Mouse (Mus musculus): ENCODE results near the gene Gm11555. TPM values are rescaled to one million over a fixed set of nuclear protein-coding genes. Genes with fewer than 3 reads are reported as not detected.
A peak's percentile ranks its signal among the peaks of the same experiment; 100 is the strongest.
"Not testable (repeated sequence)": the region's sequence is repeated elsewhere in the genome, so short reads cannot be mapped to it uniquely, and the experiment has no call there.

The Gm11555 gene
- total RNA-seq, 1 experiment = not detected

DNA sequence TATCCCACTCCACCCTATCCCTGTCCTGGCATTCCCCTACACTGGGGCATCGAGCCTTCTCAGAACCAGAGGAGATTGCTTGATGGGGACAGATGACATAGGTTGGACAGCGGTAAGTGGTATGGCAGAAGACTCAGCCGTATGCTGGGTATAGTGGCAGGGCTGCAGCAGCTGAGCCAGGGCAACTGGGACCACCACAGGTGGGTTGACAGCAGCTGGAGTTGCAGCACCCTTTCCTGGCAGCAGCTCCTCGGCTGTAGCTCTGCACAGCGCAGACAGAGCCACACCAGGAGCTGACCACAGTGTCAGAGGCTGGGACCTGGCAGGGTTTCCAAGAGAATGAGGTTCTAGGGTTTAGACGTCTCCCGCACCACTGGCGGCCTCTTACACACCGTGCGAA, 12.8 kb upstream of the Gm11555 start:
- DNase-seq (ENCODE audit: low read depth, low spot score) = no peak
- no peak overlapping the region for H3K27ac ChIP-seq (ENCODE audit: insufficient read depth, low read depth, low read length, poor library complexity, severe bottlenecking)
- in situ Hi-C loops (cut with MboI; ENCODE audit: low sequenced_read_pairs in 2 of 2, unreplicated experiment in 2 of 2) = no loop called here
- no peaks in the 10 kb centered on the region for H3K36me3 ChIP-seq (ENCODE audit: control insufficient read depth, insufficient read depth, low read length, poor library complexity, severe bottlenecking)
- no peak overlapping the region for H3K4me3 ChIP-seq (ENCODE audit: insufficient read depth in 1 of 2, low read depth in 1 of 2, low read length in 2 of 2, poor library complexity in 1 of 2, severe bottlenecking in 1 of 2)
- H3K9me3 ChIP-seq (ENCODE audit: control insufficient read depth, insufficient read depth, low read depth, low read length) = no peaks in the 10 kb centered on the region
- H3K4me1 ChIP-seq (ENCODE audit: control insufficient read depth in 2 of 2, insufficient read depth in 2 of 2, low read length in 2 of 2, poor library complexity in 1 of 2) = peaks cover 0 to 4% of the 10 kb centered on the region in 2 experiments; a peak in 2 of 4 replicates
- TF ChIP-seq HCFC1 (IDR thresholded peaks at IDR 0.05; ENCODE audit: borderline replicate concordance, insufficient read depth, low read length) (no peak), CHD2 (IDR thresholded peaks at IDR 0.05; ENCODE audit: low read depth, low read length) (no peak), ZNF384 (IDR thresholded peaks at IDR 0.05; ENCODE audit: low read depth, low read length) (no peak), ZC3H11A (IDR thresholded peaks at IDR 0.05; ENCODE audit: borderline replicate concordance, low read depth, low read length) (no peak), MAFK (IDR thresholded peaks at IDR 0.05; ENCODE audit: insufficient read depth, low read depth, low read length) (no peak)
- H3K9ac ChIP-seq (ENCODE audit: insufficient read depth, low read depth, low read length, poor library complexity, severe bottlenecking) = no peak overlapping the region

DNA sequence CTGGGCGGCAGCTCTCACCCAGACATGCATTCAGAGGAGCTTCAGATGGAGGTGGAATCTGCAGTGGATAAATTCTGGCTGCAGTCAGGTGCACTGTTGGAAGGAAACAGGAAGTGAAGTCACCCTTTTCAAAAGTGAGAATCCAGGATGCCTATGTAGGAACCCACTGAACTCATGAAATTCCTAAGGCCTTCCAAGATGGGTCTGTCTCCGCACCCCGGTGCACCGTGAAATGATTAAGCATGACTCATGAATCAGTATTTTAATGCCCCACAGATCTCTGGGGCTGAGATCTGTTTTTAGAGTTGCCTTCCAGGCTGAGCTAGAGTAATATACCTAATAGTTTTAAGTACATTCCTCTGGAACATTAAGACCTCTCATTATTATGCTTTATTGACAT, 9.2 kb upstream of the Gm11555 start:
- no peak for TF ChIP-seq HCFC1 (IDR thresholded peaks at IDR 0.05; ENCODE audit: borderline replicate concordance, insufficient read depth, low read length)
- Histone ChIP-seq H3K9ac (ENCODE audit: insufficient read depth, low read depth, low read length, poor library complexity, severe bottlenecking) (no peak overlapping the region), H3K9me3 (ENCODE audit: control insufficient read depth, insufficient read depth, low read depth, low read length) (no peaks in the 10 kb centered on the region), H3K36me3 (ENCODE audit: control insufficient read depth, insufficient read depth, low read length, poor library complexity, severe bottlenecking) (no peaks in the 10 kb centered on the region), H3K27ac (ENCODE audit: insufficient read depth, low read depth, low read length, poor library complexity, severe bottlenecking) (no peak overlapping the region), H3K4me3 (ENCODE audit: insufficient read depth in 1 of 2, low read depth in 1 of 2, low read length in 2 of 2, poor library complexity in 1 of 2, severe bottlenecking in 1 of 2) (no peak overlapping the region), H3K4me1 (ENCODE audit: control insufficient read depth in 2 of 2, insufficient read depth in 2 of 2, low read length in 2 of 2, poor library complexity in 1 of 2) (peaks cover 0 to 11% of the 10 kb centered on the region in 2 experiments; a peak in 2 of 4 replicates)
- in situ Hi-C loops (cut with MboI; ENCODE audit: low sequenced_read_pairs in 2 of 2, unreplicated experiment in 2 of 2) = no loop called here
- no peak for DNase-seq (ENCODE audit: low read depth, low spot score)

DNA sequence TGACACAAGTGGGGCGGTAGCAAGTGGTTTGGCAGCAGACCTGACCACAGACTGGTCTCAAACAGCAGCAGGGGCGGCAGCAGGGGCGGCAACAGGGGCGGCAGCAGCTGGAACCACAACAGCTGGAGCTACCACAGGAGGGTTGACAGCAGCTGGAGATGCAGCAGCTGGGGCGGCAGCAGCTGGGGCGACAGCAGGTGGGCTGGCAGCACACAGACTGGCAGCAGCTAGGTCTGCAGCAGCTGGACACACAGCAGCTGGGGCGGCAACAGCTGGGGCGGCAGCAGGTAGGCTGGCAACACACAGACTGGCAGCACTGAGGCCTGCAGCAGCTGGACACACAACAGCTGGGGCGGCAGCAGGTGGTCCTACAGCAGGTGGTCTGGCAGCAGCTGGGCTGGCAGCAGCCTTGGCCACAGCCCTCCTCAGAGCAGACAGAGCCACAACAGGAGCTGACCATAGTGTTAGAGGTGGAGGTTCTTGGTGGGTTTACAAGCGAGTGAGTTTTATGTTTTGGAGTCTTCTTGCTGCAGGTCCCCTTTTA, 8.5 kb upstream of the Gm11555 start, which contains the start of gene Gm11563:
Gene Gm11563 (minus strand): TSS at position 494 of the 544 bp plus-strand sequence.
- H3K4me1 ChIP-seq (ENCODE audit: control insufficient read depth in 2 of 2, insufficient read depth in 2 of 2, low read length in 2 of 2, poor library complexity in 1 of 2) = peaks cover 0 to 11% of the 10 kb centered on the region in 2 experiments; a peak in 2 of 4 replicates
- H3K9me3 ChIP-seq (ENCODE audit: control insufficient read depth, insufficient read depth, low read depth, low read length); H3K9ac ChIP-seq (ENCODE audit: insufficient read depth, low read depth, low read length, poor library complexity, severe bottlenecking); H3K36me3 ChIP-seq (ENCODE audit: control insufficient read depth, insufficient read depth, low read length, poor library complexity, severe bottlenecking); in situ Hi-C loops (cut with MboI; ENCODE audit: low sequenced_read_pairs in 2 of 2, unreplicated experiment in 2 of 2); H3K27ac ChIP-seq (ENCODE audit: insufficient read depth, low read depth, low read length, poor library complexity, severe bottlenecking); H3K4me3 ChIP-seq (ENCODE audit: insufficient read depth in 1 of 2, low read depth in 1 of 2, low read length in 2 of 2, poor library complexity in 1 of 2, severe bottlenecking in 1 of 2); DNase-seq (ENCODE audit: low read depth, low spot score): not testable (repeated sequence)

DNA sequence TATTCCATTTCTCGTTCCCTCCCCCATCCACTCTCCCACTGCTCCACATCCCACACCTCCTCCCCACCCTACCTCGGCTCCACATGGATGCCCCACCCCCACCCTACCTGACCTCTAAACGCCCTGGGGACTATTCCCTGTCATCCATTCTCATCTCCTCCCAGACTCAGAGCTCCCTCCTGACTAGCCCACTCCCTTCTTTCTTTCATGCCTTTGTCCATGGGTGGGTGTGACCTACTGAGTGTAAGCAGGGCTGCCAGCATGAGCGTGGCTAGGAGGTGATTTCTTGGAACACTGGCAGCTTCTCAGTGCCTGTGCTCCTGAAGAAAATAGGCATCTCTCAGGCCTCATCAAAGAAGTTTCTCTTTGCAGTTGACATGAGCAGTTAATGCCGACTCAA, 7.0 kb upstream of the Gm11555 start:
- Histone ChIP-seq H3K4me1 (ENCODE audit: control insufficient read depth in 2 of 2, insufficient read depth in 2 of 2, low read length in 2 of 2, poor library complexity in 1 of 2) (peaks cover 0 to 11% of the 10 kb centered on the region in 2 experiments; a peak in 2 of 4 replicates), H3K36me3 (ENCODE audit: control insufficient read depth, insufficient read depth, low read length, poor library complexity, severe bottlenecking) (no peaks in the 10 kb centered on the region), H3K9ac (ENCODE audit: insufficient read depth, low read depth, low read length, poor library complexity, severe bottlenecking) (no peak overlapping the region), H3K27ac (ENCODE audit: insufficient read depth, low read depth, low read length, poor library complexity, severe bottlenecking) (no peak overlapping the region), H3K4me3 (ENCODE audit: insufficient read depth in 1 of 2, low read depth in 1 of 2, low read length in 2 of 2, poor library complexity in 1 of 2, severe bottlenecking in 1 of 2) (no peak overlapping the region), H3K9me3 (ENCODE audit: control insufficient read depth, insufficient read depth, low read depth, low read length) (no peaks in the 10 kb centered on the region)
- in situ Hi-C loops (cut with MboI; ENCODE audit: low sequenced_read_pairs in 2 of 2, unreplicated experiment in 2 of 2) = no loop called here
- TF ChIP-seq CHD2 (IDR thresholded peaks at IDR 0.05; ENCODE audit: low read depth, low read length) (no peak), ZNF384 (IDR thresholded peaks at IDR 0.05; ENCODE audit: low read depth, low read length) (no peak), MAFK (IDR thresholded peaks at IDR 0.05; ENCODE audit: insufficient read depth, low read depth, low read length) (no peak), HCFC1 (IDR thresholded peaks at IDR 0.05; ENCODE audit: borderline replicate concordance, insufficient read depth, low read length) (no peak), ZC3H11A (IDR thresholded peaks at IDR 0.05; ENCODE audit: borderline replicate concordance, low read depth, low read length) (no peak)
- DNase-seq (ENCODE audit: low read depth, low spot score) = peak; percentile 63

DNA sequence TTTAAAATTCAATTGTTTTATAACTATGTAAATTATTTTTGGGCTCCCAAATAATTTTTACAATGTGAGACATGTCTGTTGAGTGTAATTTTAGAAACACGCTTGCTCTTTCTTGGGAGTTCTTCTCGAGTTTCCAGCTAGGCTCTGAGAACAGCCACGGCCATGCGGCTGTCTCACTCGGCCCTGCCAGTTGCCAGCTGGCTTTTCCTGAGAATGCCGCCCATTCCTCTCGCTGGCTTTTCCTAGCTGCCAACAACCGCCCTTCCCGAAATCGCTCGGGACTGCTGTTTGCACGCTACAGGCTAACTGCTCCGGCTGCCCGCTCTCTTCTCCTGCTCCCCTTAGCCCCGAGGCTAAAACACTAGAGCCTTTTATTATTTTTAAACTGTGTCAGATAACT, 3.6 kb downstream of the Gm11555 start:
- no peaks in the 10 kb centered on the region for H3K9me3 ChIP-seq (ENCODE audit: control insufficient read depth, insufficient read depth, low read depth, low read length)
- no peak for DNase-seq (ENCODE audit: low read depth, low spot score)
- TF ChIP-seq MAFK (IDR thresholded peaks at IDR 0.05; ENCODE audit: insufficient read depth, low read depth, low read length) (no peak), CHD2 (IDR thresholded peaks at IDR 0.05; ENCODE audit: low read depth, low read length) (no peak), HCFC1 (IDR thresholded peaks at IDR 0.05; ENCODE audit: borderline replicate concordance, insufficient read depth, low read length) (no peak)
- in situ Hi-C loops (cut with MboI; ENCODE audit: low sequenced_read_pairs in 2 of 2, unreplicated experiment in 2 of 2) = no loop called here
- H3K27ac ChIP-seq (ENCODE audit: insufficient read depth, low read depth, low read length, poor library complexity, severe bottlenecking) = no peak overlapping the region
- H3K4me1 ChIP-seq (ENCODE audit: control insufficient read depth in 2 of 2, insufficient read depth in 2 of 2, low read length in 2 of 2, poor library complexity in 1 of 2) = no peaks in the 10 kb centered on the region
- no peaks in the 10 kb centered on the region for H3K36me3 ChIP-seq (ENCODE audit: control insufficient read depth, insufficient read depth, low read length, poor library complexity, severe bottlenecking)
- H3K4me3 ChIP-seq (ENCODE audit: insufficient read depth in 1 of 2, low read depth in 1 of 2, low read length in 2 of 2, poor library complexity in 1 of 2, severe bottlenecking in 1 of 2) = no peak overlapping the region
- H3K9ac ChIP-seq (ENCODE audit: insufficient read depth, low read depth, low read length, poor library complexity, severe bottlenecking) = no peak overlapping the region

Data from ES-E14 (cell line).